Mouse (Mus musculus) kidney, adult 10 weeks (tissue): ENCODE data around the gene Wdr81. TPM values are rescaled to one million over a fixed set of nuclear protein-coding genes. Genes with fewer than 3 reads are reported as not detected.

Source experiments
- polyA plus RNA-seq: library from polyadenylated mRNA; stranded (reverse); fragments of 350-450 nt; fragmentation: Illumina TruSeq; extraction: RNeasy Lipid Tissue Mini Kit (QIAGEN cat#74804); gene quantifications from one replicate; pipeline ENCODE4 v1.2.3, GENCODE M21; 2014; ENCODE audit warnings: low read depth, low replicate concordance

Gene Wdr81
- 0.12 TPM for polyA plus RNA-seq

DNA sequence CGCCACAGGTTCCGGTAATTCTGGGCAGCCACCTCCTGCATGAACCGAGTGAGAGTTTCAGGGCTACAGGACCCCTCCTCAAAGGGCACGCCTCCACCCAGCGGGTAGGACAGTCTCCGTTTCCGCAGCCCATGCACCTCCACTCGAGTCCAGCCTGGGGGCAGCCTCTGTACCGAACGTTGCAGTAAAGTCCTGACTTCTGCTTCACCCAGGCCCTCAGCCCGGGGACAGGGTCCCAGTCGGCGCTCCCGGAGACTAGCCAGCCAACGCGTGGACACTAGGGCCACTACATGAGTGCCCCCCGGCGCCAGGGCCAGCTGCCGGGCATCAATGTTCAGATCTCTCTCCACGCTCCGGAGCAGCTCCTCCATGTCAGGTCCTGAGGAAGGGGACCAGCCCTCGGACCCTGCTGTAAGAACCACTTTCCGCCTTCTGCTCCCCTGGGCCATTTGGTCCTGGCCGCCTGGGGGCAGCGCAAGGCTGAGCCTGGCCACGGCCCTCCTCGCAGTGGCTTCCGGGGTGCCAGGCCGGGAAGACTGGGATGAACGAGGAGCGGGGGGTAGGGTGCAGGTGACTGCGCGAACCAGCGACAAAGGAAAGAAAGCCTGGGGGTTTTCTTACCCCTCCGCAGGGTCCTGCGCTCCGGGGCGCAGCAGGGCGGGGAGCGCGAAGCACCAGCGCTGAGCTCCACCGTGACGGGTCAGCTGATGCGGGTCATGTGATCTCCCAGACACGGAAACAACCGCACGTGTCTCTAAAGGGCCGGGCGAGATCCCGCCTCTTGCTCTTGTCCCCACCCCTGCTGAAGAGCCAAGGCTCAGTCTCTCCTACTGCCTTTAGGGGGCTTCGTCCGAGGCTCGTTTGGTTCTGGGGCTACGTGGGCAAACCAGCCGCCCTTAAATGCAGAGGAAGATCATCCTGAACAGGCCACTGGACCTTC is at the start of gene Wdr81:
TSS of gene Wdr81 (minus strand) at position 727 of the 940 bp plus-strand sequence.

DNA sequence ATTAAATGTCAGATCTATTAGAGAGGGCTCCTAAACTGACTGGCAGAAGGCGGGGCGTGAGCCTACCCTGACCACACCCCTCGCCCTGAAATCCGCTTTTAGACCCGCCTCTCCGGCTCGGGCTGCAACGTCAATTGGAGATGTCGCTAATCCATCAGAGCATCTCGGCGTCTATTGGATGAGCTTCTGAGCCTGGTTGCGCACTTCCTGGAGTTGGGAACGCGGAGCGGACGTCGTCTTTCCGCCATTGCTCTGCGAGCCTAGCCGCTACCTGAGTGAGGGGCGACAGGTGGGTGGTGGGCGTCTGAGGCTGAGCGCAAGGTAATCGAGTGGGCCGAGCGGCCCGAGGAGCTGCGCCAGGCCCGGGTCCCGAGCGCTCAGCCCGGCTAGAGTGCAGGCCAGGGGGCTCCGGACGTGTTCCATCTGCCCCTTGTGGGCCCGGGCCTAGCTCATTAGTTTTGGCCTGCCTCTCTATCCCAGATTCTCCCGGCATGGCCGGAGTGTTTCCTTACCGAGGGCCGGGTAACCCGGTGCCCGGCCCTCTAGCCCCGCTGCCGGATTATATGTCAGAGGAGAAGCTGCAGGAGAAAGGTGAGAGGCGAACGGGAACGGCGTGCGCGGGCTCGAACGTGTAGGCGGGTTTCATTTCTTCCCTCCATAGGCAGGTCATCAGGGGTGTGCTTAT is 32.2 kb upstream of the Wdr81 start, which contains the start of gene Prpf8:
TSS of gene Prpf8 (plus strand) at position 216 of the 685 bp plus-strand sequence.

DNA sequence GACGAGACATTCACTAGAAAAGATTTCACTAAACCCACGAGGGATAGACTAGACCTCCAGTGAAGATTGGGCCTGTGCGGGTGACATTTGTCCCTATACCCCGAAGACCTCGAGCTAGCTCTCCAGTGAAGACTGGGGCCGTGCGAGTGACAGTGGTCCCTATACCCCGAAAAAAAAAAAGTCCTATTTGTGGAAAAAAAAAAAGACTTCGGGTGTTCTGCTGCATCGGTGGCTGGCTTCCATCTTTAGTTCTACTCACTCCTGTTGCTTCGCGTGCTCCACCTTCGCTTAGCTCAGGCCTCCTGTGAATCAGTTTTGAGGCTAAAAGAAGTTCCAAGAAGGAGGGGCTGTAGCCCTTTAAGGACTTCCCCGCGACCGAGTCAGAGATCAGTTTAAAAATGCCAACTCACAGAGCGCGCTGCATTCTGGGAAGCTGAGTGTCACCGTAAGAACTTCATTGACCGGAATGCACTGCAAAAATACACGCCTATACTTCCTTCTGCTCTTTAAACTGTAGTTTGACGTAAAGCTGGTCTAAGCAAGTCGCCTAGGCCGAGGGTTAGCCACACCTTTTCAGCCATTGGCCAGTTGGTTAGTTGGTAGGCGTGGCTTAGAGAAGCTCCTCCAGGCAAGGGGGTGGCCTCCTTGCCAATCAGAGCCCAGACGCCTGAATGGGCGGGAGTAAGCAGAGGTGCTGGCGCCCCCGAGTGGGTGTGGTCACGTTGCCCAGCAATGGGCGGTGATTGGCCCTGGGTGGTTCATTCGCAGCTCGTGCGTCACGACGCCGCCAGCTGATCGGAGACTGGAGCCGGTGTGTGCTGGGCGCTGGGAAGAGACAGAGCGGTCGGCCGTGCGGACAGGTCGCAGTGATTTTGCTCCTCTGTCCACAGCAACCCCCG is 6.6 kb upstream of the Wdr81 start, which contains the start of gene Tlcd2:
TSS of gene Tlcd2 (plus strand) at position 872 of the 899 bp plus-strand sequence.

DNA sequence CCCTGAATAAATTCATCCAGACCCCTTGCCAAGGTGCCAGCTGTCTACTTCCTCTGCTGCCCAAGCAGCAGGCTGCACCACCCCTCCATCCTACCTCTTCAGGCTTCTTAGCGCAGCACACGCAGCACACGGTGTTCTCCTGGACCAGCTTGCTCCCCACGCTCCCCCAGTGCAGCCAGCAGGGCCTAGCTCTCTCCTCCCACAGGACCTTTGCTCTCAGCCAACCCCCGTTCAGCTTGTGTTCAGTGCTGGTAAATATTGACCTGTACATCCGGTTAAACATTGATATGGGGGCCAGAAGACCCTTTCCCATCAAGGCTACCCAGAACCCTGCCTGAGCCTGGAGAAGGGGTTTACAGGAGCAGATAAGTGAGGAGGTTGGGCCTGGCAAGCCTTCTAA is 15.2 kb downstream of the Wdr81 start, which contains the start of gene Serpinf2:
TSS of gene Serpinf2 (minus strand) at position 229 of the 400 bp plus-strand sequence.

DNA sequence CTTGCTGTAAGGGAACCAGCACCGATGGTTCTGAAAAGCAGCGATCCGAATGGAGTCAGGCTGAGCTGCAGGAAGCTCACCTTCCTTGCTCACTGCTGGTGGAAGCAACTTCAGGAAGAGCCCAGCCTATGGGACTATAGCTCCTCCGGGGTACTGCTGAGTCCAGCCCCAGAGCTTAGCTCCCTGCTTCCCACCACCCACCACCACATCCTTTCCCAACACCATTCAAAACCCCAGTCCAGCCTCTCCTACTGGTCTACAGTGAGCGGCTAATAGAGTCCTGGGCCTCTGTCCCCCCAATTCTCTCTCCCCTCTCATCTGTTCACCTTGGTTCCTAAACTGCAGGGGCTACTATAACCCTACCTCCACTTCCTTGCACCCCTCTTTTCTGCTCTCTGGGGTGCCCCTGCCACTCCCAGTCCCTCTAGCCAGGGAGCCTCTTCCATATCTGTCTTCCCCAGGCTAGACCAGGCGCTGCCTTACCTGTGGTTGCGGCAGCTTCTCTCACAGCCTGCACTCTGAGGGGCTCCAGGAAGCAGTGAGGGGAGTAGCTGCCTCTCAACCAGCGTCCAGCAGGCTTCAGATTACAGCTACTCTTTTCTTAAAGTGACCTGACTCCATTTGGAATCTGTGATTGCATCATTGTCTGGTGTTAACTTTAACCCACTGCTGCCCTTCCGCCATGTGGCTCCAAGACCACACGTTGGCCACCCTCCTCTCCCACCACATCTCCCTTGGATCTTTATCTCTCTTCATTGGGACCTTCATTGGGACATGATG is 32.3 kb downstream of the Wdr81 start, which contains the start of gene Serpinf1:
TSS of gene Serpinf1 (minus strand) at position 689 of the 780 bp plus-strand sequence.

Other genes with a start within 250 kb of the Wdr81 start
- gene Rpa1, start 106.4 kb downstream of the Wdr81 start, polyA plus RNA-seq = 33.1 TPM
- 6.0 TPM for gene Smyd4, start 106.3 kb downstream of the Wdr81 start, polyA plus RNA-seq
- gene Serpinf1, start 32.0 kb downstream of the Wdr81 start, polyA plus RNA-seq = 0.89 TPM
- gene Serpinf2, start 15.1 kb downstream of the Wdr81 start, polyA plus RNA-seq = 6.8 TPM
- gene Tlcd2, start 7.0 kb upstream of the Wdr81 start, polyA plus RNA-seq = 3.5 TPM
- gene Prpf8, start 32.1 kb upstream of the Wdr81 start, polyA plus RNA-seq = 35.1 TPM
- 0.73 TPM for gene Rilp, start 55.4 kb upstream of the Wdr81 start, polyA plus RNA-seq
- not detected for gene Scarf1, start 58.8 kb upstream of the Wdr81 start, polyA plus RNA-seq
- gene Slc43a2, start 77.0 kb upstream of the Wdr81 start, polyA plus RNA-seq = 18.8 TPM
- 140 TPM for gene Pitpna, start 133.4 kb upstream of the Wdr81 start, polyA plus RNA-seq
- 43.3 TPM for gene Inpp5k, start 176.3 kb upstream of the Wdr81 start, polyA plus RNA-seq
- gene Myo1c, start 195.8 kb upstream of the Wdr81 start, polyA plus RNA-seq = 8.9 TPM
- gene Crk, start 224.5 kb upstream of the Wdr81 start, polyA plus RNA-seq = 239 TPM